Mouse (Mus musculus): ENCODE measurements at regions not wholly inside any gene's neighbourhood (a gene's known extent, or its start where the extent isn't known, plus 50 kb on each side); places are given as distances from the start of the nearest gene placed in this dataset.

- TF ChIP-seq CTCF (IDR thresholded peaks at IDR 0.05; ENCODE audit: insufficient read depth, low read length) = no peak
- TF ChIP-seq POLR2A (IDR thresholded peaks at IDR 0.05; ENCODE audit: borderline replicate concordance, extremely low read depth, low read depth, low read length) = no peak
Observed at GRCm38 (mm10) chr1:137040898-137041297, 80.7 kb upstream of the Nr5a2 start.

Data from lung, adult 2 months (tissue).